Mouse (Mus musculus) liver, embryonic 12.5 days (tissue): Measurements from ENCODE around the gene Purb. TPM values are rescaled to one million over a fixed set of nuclear protein-coding genes. Genes with fewer than 3 reads are reported as not detected.

Source experiments
- ATAC-seq: fragments of 200-750 bp; cut with Nextera tagmentation; 2 replicates; pipeline ENCODE4 v1.8.0; 2017; ENCODE audit warnings: moderate number of reproducible peaks, mild to moderate bottlenecking, moderate library complexity
- H3K27ac ChIP-seq: fragments of 300-500 bp; sonication (generic); 2 replicates; pipeline ENCODE4 v1.5.1; 2016; ENCODE audit warnings: mild to moderate bottlenecking
- H3K27me3 ChIP-seq: fragments of 300-500 bp; sonication (generic); replicated peaks from 2 replicates; pipeline ENCODE4 v1.6.1; 2016; ENCODE audit warnings: mild to moderate bottlenecking, moderate library complexity
- H3K36me3 ChIP-seq: fragments of 300-500 bp; sonication (generic); 2 replicates; pipeline ENCODE4 v1.6.1; 2016; ENCODE audit warnings: mild to moderate bottlenecking, moderate library complexity
- H3K4me1 ChIP-seq: fragments of 300-500 bp; sonication (generic); 2 replicates; pipeline ENCODE4 v1.6.1; 2016
- H3K4me2 ChIP-seq: fragments of 300-500 bp; sonication (generic); 2 replicates; pipeline ENCODE4 v1.6.1; 2016; ENCODE audit warnings: mild to moderate bottlenecking, moderate library complexity
- H3K4me3 ChIP-seq: fragments of 300-500 bp; sonication (generic); 2 replicates; pipeline ENCODE4 v1.5.1; 2016; ENCODE audit warnings: mild to moderate bottlenecking, moderate library complexity
- H3K9ac ChIP-seq: fragments of 300-500 bp; sonication (generic); 2 replicates; pipeline ENCODE4 v1.6.1; 2016; ENCODE audit warnings: mild to moderate bottlenecking, moderate library complexity
- H3K9me3 ChIP-seq: fragments of 300-500 bp; sonication (generic); replicated peaks from 2 replicates; pipeline ENCODE4 v1.6.1; 2016; ENCODE audit warnings: mild to moderate bottlenecking, moderate library complexity
- WGBS: fragments of 180-500 bp; shearing (Covaris S2); methylation state at CpG from one replicate; pipeline ENCODE4 v1.1.7; 2016; ENCODE audit not compliant: insufficient replicate concordance; 5-methylcytosine and 5-hydroxymethylcytosine counted together
- polyA plus RNA-seq: library from polyadenylated mRNA; unstranded; fragments of >200 nt; fragmentation: Nextera tagmentation; extraction: Ambion mirVana; gene quantifications from 2 replicates; pipeline ENCODE4 v1.2.1, GENCODE M21; 2016

The Purb gene
- polyA plus RNA-seq, 1 experiment from 2014 or later: 11.2 TPM

- WGBS: 68% methylated on average over 6 of the region's 6 CpGs
- no peak for ATAC-seq
- Histone ChIP-seq H3K4me2 (no peak overlapping the region), H3K9ac (no peak overlapping the region), H3K27me3 (no peaks in the 10 kb centered on the region), H3K36me3 (no peaks in the 10 kb centered on the region), H3K27ac (no peak overlapping the region), H3K9me3 (no peaks in the 10 kb centered on the region), H3K4me1 (peaks cover 17% of the 10 kb centered on the region), H3K4me3 (no peak overlapping the region)
These were observed 6.0 kb upstream of the Purb start for GRCm38 (mm10) chr11:6481669-6482185.

- Histone ChIP-seq H3K9ac (no peak overlapping the region), H3K27me3 (no peaks in the 10 kb centered on the region), H3K4me3 (no peak overlapping the region), H3K36me3 (no peaks in the 10 kb centered on the region), H3K4me2 (no peak overlapping the region), H3K4me1 (peaks cover 17% of the 10 kb centered on the region), H3K27ac (no peak overlapping the region), H3K9me3 (no peaks in the 10 kb centered on the region)
- 72% methylated on average over 13 of the region's 13 CpGs for WGBS
- no peak for ATAC-seq
These were observed 5.1 kb upstream of the Purb start for GRCm38 (mm10) chr11:6480681-6481405.

GRCm38 (mm10) chr11:6480191-6480590 lies 4.5 kb upstream of the Purb start:
- Histone ChIP-seq H3K27ac (no peak overlapping the region), H3K36me3 (no peaks in the 10 kb centered on the region), H3K9me3 (no peaks in the 10 kb centered on the region), H3K4me1 (peaks cover 14% of the 10 kb centered on the region), H3K27me3 (no peaks in the 10 kb centered on the region), H3K4me2 (no peak overlapping the region), H3K9ac (no peak overlapping the region), H3K4me3 (no peak overlapping the region)
- no peak for ATAC-seq
- WGBS: 68% methylated on average over 7 of the region's 7 CpGs

- Histone ChIP-seq H3K27ac (no peak overlapping the region), H3K4me3 (no peak overlapping the region), H3K36me3 (peaks cover 2% of the 10 kb centered on the region; the same call in 1 of the 2 replicates), H3K4me2 (no peak overlapping the region), H3K9me3 (no peaks in the 10 kb centered on the region), H3K4me1 (peaks cover 11% of the 10 kb centered on the region), H3K9ac (no peak overlapping the region), H3K27me3 (no peaks in the 10 kb centered on the region)
- no peak for ATAC-seq
- 68% methylated on average over 2 of the region's 2 CpGs for WGBS
These were observed 3.5 kb upstream of the Purb start for GRCm38 (mm10) chr11:6479231-6479630.

GRCm38 (mm10) chr11:6477350-6477749 lies 1.6 kb upstream of the Purb start:
- H3K27me3 ChIP-seq: no peaks in the 10 kb centered on the region
- H3K9me3 ChIP-seq: no peaks in the 10 kb centered on the region
- peaks cover 20% of the 10 kb centered on the region for H3K4me1 ChIP-seq
- H3K4me3 ChIP-seq: no peak overlapping the region
- H3K36me3 ChIP-seq: peaks cover 14% of the 10 kb centered on the region; the same call in 1 of the 2 replicates
- no peak for ATAC-seq
- no peak overlapping the region for H3K27ac ChIP-seq
- no peak overlapping the region for H3K4me2 ChIP-seq
- 85% methylated on average over 1 of the region's 1 CpGs for WGBS
- no peak overlapping the region for H3K9ac ChIP-seq

- Histone ChIP-seq H3K9me3 (no peaks in the 10 kb centered on the region), H3K4me3 (no peak overlapping the region), H3K36me3 (peaks cover 17% of the 10 kb centered on the region; the same call in 1 of the 2 replicates), H3K27ac (no peak overlapping the region), H3K4me1 (peaks cover 25% of the 10 kb centered on the region), H3K9ac (no peak overlapping the region), H3K27me3 (no peaks in the 10 kb centered on the region), H3K4me2 (peak overlapping the region; percentile 86; the same call in 1 of the 2 replicates)
- no peak for ATAC-seq
- 73% methylated on average over 6 of the region's 6 CpGs for WGBS
These were observed 1.2 kb upstream of the Purb start for GRCm38 (mm10) chr11:6476876-6477275.

- ATAC-seq: peak; percentile 44
These were observed 614 bp downstream of the Purb start for GRCm38 (mm10) chr11:6474874-6475731.

GRCm38 (mm10) chr11:6474381-6474780 lies 1.3 kb downstream of the Purb start:
- 28% methylated on average over 6 of the region's 6 CpGs for WGBS
- H3K4me1 ChIP-seq: peaks cover 47% of the 10 kb centered on the region
- peak overlapping the region; percentile 98 for H3K9ac ChIP-seq
- no peaks in the 10 kb centered on the region for H3K27me3 ChIP-seq
- peak overlapping the region; percentile 98 for H3K27ac ChIP-seq
- no peaks in the 10 kb centered on the region for H3K9me3 ChIP-seq
- peak overlapping the region; percentile 93 for H3K4me2 ChIP-seq
- ATAC-seq: no peak
- peaks cover 37% of the 10 kb centered on the region for H3K36me3 ChIP-seq
- H3K4me3 ChIP-seq: peak overlapping the region; percentile 99

More at GRCm38 (mm10) chr11:6474874-6475731, 614 bp downstream of the Purb start:
- peaks cover 43% of the 10 kb centered on the region for H3K4me1 ChIP-seq
- peak overlapping the region; percentile 93 for H3K4me2 ChIP-seq
- peak overlapping the region; percentile 98 for H3K27ac ChIP-seq
- peaks cover 34% of the 10 kb centered on the region for H3K36me3 ChIP-seq
- under 1% methylated on average over 108 of the region's 109 CpGs for WGBS
- no peaks in the 10 kb centered on the region for H3K9me3 ChIP-seq
- peak overlapping the region; percentile 98 for H3K9ac ChIP-seq
- peak overlapping the region; percentile 99 for H3K4me3 ChIP-seq
- H3K27me3 ChIP-seq: no peaks in the 10 kb centered on the region

GRCm38 (mm10) chr11:6472076-6472475 lies 3.6 kb downstream of the Purb start:
- H3K4me1 ChIP-seq: peaks cover 55% of the 10 kb centered on the region
- peaks cover 56% of the 10 kb centered on the region for H3K36me3 ChIP-seq
- H3K9ac ChIP-seq: peak overlapping the region; percentile 98
- H3K27ac ChIP-seq: peak overlapping the region; percentile 38
- ATAC-seq: no peak
- no peaks in the 10 kb centered on the region for H3K27me3 ChIP-seq
- peak overlapping the region; percentile 99 for H3K4me3 ChIP-seq
- peak overlapping the region; percentile 93 for H3K4me2 ChIP-seq
- no peaks in the 10 kb centered on the region for H3K9me3 ChIP-seq

- peak overlapping the region; percentile 36; the same call in 1 of the 2 replicates for H3K27ac ChIP-seq
- ATAC-seq: no peak
- H3K4me3 ChIP-seq: peak overlapping the region; percentile 99
- no peaks in the 10 kb centered on the region for H3K27me3 ChIP-seq
- peak overlapping the region; percentile 98 for H3K9ac ChIP-seq
- WGBS: 59% methylated on average over 1 of the region's 1 CpGs
- peak overlapping the region; percentile 93 for H3K4me2 ChIP-seq
- H3K4me1 ChIP-seq: peaks cover 55% of the 10 kb centered on the region
- no peaks in the 10 kb centered on the region for H3K9me3 ChIP-seq
- H3K36me3 ChIP-seq: peaks cover 62% of the 10 kb centered on the region
These were observed 4.2 kb downstream of the Purb start for GRCm38 (mm10) chr11:6471493-6471892.

- Histone ChIP-seq H3K27ac (0 out of 2 replicates have a peak overlapping the region, but pooled peaks have one; percentile 25), H3K36me3 (peaks cover 66% of the 10 kb centered on the region), H3K4me3 (peak overlapping the region; percentile 34), H3K4me1 (peaks cover 55% of the 10 kb centered on the region), H3K9me3 (no peaks in the 10 kb centered on the region), H3K4me2 (peak overlapping the region; percentile 93), H3K27me3 (no peaks in the 10 kb centered on the region), H3K9ac (peak overlapping the region; percentile 98; the same call in 1 of the 2 replicates)
- no peak for ATAC-seq
- 76% methylated on average over 2 of the region's 2 CpGs for WGBS
These were observed 4.7 kb downstream of the Purb start for GRCm38 (mm10) chr11:6471054-6471453.

- Histone ChIP-seq H3K27ac (no peak overlapping the region), H3K9ac (no peak overlapping the region), H3K36me3 (peaks cover 60% of the 10 kb centered on the region), H3K27me3 (no peaks in the 10 kb centered on the region), H3K4me1 (peaks cover 45% of the 10 kb centered on the region), H3K4me2 (no peak overlapping the region), H3K4me3 (no peak overlapping the region), H3K9me3 (no peaks in the 10 kb centered on the region)
- ATAC-seq: no peak
- WGBS: 70% methylated on average over 2 of the region's 2 CpGs
These were observed 7.2 kb downstream of the Purb start for GRCm38 (mm10) chr11:6468541-6468940.
